Mouse (Mus musculus): ENCODE data around the gene Tenm2. TPM values are rescaled to one million over a fixed set of nuclear protein-coding genes. Genes with fewer than 3 reads are reported as not detected.

Tenm2 gene
- total and polyA plus RNA-seq, 3 experiments, result not detected

DNA sequence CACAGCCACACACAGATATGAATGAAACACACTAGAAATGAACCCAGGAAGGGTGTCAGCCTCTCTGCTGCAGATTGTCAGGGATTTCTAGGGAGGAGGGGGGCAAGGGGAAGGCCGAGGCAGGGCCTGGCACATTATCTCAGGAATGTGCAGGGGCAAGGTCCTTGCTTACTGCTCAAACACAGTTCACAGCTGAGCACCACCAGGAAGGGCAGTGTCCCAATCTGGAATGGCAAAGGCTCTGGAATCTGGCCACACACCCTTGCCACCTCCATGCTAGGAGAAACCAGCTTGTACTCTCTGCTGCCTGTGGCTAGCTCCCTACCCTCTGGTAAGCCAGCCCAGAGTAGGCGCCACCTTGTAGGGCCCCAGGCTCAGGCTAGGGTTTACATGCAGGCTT lies 1272.2 kb downstream of the Tenm2 start:
- Histone ChIP-seq H3K4me3 (ENCODE audit: control insufficient read depth in 1 of 2, insufficient read depth in 1 of 2, low read depth in 2 of 2, low read length in 2 of 2) (no peak overlapping the region), H3K9ac (ENCODE audit: control insufficient read depth, low read depth, low read length, poor library complexity, severe bottlenecking) (no peak overlapping the region), H3K9me3 (replicated peaks; ENCODE audit: insufficient read depth, low read length) (no peaks in the 10 kb centered on the region), H3K36me3 (ENCODE audit: control insufficient read depth in 1 of 2, insufficient read depth in 2 of 2, low read length in 2 of 2) (no peaks in the 10 kb centered on the region), H3K27ac (ENCODE audit: control insufficient read depth, low read depth, low read length) (no peak overlapping the region), H3K27me3 (ENCODE audit: control insufficient read depth in 1 of 2, insufficient read depth in 2 of 2, low read length in 2 of 2) (no peaks in the 10 kb centered on the region), H3K4me1 (ENCODE audit: control insufficient read depth in 1 of 2, insufficient read depth in 2 of 2, low read length in 2 of 2) (no peaks in the 10 kb centered on the region), H3K79me2 (ENCODE audit: control insufficient read depth, insufficient read depth, low read length, poor library complexity) (no peaks in the 10 kb centered on the region)
- DNase-seq (ENCODE audit: low read depth, low spot score), result no peak
- TF ChIP-seq TBP (IDR thresholded peaks at IDR 0.05; ENCODE audit: low read depth, low read length) (no peak), BHLHE40 (IDR thresholded peaks at IDR 0.05; ENCODE audit: borderline replicate concordance, low read depth, low read length) (no peak), USF1 (IDR thresholded peaks at IDR 0.05; ENCODE audit: low read depth, low read length) (no peak), SMC3 (IDR thresholded peaks at IDR 0.05; ENCODE audit: low read depth, low read length) (no peak), MAZ (IDR thresholded peaks at IDR 0.05; ENCODE audit: low read depth, low read length) (no peak), MXI1 (IDR thresholded peaks at IDR 0.05; ENCODE audit: low read depth, low read length) (no peak), MEF2A (IDR thresholded peaks at IDR 0.05; ENCODE audit: extremely low read depth, insufficient replicate concordance, low read depth, low read length, poor library complexity, severe bottlenecking) (no peak)

- Histone ChIP-seq H3K4me1 (ENCODE audit: control insufficient read depth in 1 of 2, insufficient read depth in 2 of 2, low read length in 2 of 2) (no peaks in the 10 kb centered on the region), H3K79me2 (ENCODE audit: control insufficient read depth, insufficient read depth, low read length, poor library complexity) (no peaks in the 10 kb centered on the region), H3K9me3 (replicated peaks; ENCODE audit: insufficient read depth, low read length) (no peaks in the 10 kb centered on the region), H3K9ac (ENCODE audit: control insufficient read depth, low read depth, low read length, poor library complexity, severe bottlenecking) (no peak overlapping the region), H3K27ac (ENCODE audit: control insufficient read depth, low read depth, low read length) (no peak overlapping the region), H3K36me3 (ENCODE audit: control insufficient read depth in 1 of 2, insufficient read depth in 2 of 2, low read length in 2 of 2) (no peaks in the 10 kb centered on the region), H3K27me3 (ENCODE audit: control insufficient read depth in 1 of 2, insufficient read depth in 2 of 2, low read length in 2 of 2) (no peaks in the 10 kb centered on the region), H3K4me3 (ENCODE audit: control insufficient read depth in 1 of 2, insufficient read depth in 1 of 2, low read depth in 2 of 2, low read length in 2 of 2) (no peak overlapping the region)
- DNase-seq (ENCODE audit: low read depth, low spot score), result no peak
- TF ChIP-seq E2F4 (IDR thresholded peaks at IDR 0.05; ENCODE audit: borderline replicate concordance, low read depth, low read length), result no peak
- no peak for TF ChIP-seq RCOR1 (IDR thresholded peaks at IDR 0.05; ENCODE audit: low read depth, low read length)
- no peak for TF ChIP-seq MAX (IDR thresholded peaks at IDR 0.05; ENCODE audit: low read length)
- TF ChIP-seq CTCF (IDR thresholded peaks at IDR 0.05 in 2 of 3, conservative IDR thresholded peaks at IDR 0.05 in 1 of 3; ENCODE audit: control insufficient read depth in 1 of 3, insufficient read depth in 1 of 3, low read depth in 2 of 3, low read length in 3 of 3, poor library complexity in 1 of 3, severe bottlenecking in 1 of 3), result no peak
- no peak for TF ChIP-seq KAT2A (conservative IDR thresholded peaks at IDR 0.05; ENCODE audit: low read depth, low read length)
- no peak for TF ChIP-seq POLR2A (IDR thresholded peaks at IDR 0.05; ENCODE audit: control insufficient read depth in 1 of 2, insufficient read depth in 1 of 2, low read depth in 1 of 2, low read length in 2 of 2, poor library complexity in 1 of 2)
- TF ChIP-seq MXI1 (IDR thresholded peaks at IDR 0.05; ENCODE audit: low read depth, low read length), result no peak
- no peak for TF ChIP-seq USF2 (IDR thresholded peaks at IDR 0.05; ENCODE audit: borderline replicate concordance in 1 of 2, insufficient read depth in 1 of 2, low read depth in 1 of 2, low read length in 2 of 2)
- TF ChIP-seq CHD1 (IDR thresholded peaks at IDR 0.05; ENCODE audit: low read depth, low read length), result no peak
- TF ChIP-seq SMC3 (IDR thresholded peaks at IDR 0.05; ENCODE audit: low read depth, low read length), result no peak
- TF ChIP-seq TAL1 (IDR thresholded peaks at IDR 0.05; ENCODE audit: low read length), result no peak
- no peak for TF ChIP-seq CHD2 (IDR thresholded peaks at IDR 0.05; ENCODE audit: low read length)
- no peak for TF ChIP-seq UBTF (IDR thresholded peaks at IDR 0.05; ENCODE audit: borderline replicate concordance, insufficient read depth, low read depth, low read length)
- no peak for TF ChIP-seq ZC3H11A (IDR thresholded peaks at IDR 0.05; ENCODE audit: low read depth, low read length)
- no peak for TF ChIP-seq HCFC1 (IDR thresholded peaks at IDR 0.05; ENCODE audit: low read depth, low read length)
- TF ChIP-seq GATA1 (IDR thresholded peaks at IDR 0.05; ENCODE audit: low read depth, low read length), result no peak
- TF ChIP-seq RAD21 (IDR thresholded peaks at IDR 0.05; ENCODE audit: low read depth, low read length), result no peak
- TF ChIP-seq EP300 (IDR thresholded peaks at IDR 0.05; ENCODE audit: low read depth in 1 of 2, low read length in 2 of 2), result no peak
- no peak for TF ChIP-seq TCF12 (IDR thresholded peaks at IDR 0.05; ENCODE audit: low read depth, low read length)
Observed at GRCm38 (mm10) chr11:35962431-35962830, 1273.3 kb downstream of the Tenm2 start.

Measured in MEL (cell line).